Mouse (Mus musculus) ES-E14 (cell line): ENCODE data around the gene Kctd18. TPM values are rescaled to one million over a fixed set of nuclear protein-coding genes. Genes with fewer than 3 reads are reported as not detected.

Experiments used
- DNase-seq: peaks from one replicate; pipeline ENCODE4 v3.0.0-alpha.2; 2013; ENCODE audit warnings: low read depth, low spot score
- H3K27ac ChIP-seq: 2 replicates; pipeline ENCODE4 v1.5.1; 2012; ENCODE audit warnings: low read depth, mild to moderate bottlenecking, low read length, moderate library complexity, mixed read lengths; ENCODE audit not compliant: poor library complexity, insufficient read depth, severe bottlenecking
- H3K36me3 ChIP-seq: 2 replicates; pipeline ENCODE4 v1.6.1; 2012; ENCODE audit warnings: mild to moderate bottlenecking, low read length, moderate library complexity, mixed read lengths; ENCODE audit not compliant: control insufficient read depth, poor library complexity, insufficient read depth, severe bottlenecking
- H3K4me1 ChIP-seq, 2 experiments: fragments of 150-350 bp in 1 of 2; sonication (generic) in 1 of 2; 2 replicates each; pipeline ENCODE4 v1.6.1; 2012; ENCODE audit warnings: low read length in 2 of 2, mild to moderate bottlenecking in 1 of 2, mixed read lengths in 1 of 2; ENCODE audit not compliant: control insufficient read depth in 2 of 2, insufficient read depth in 2 of 2, poor library complexity in 1 of 2
- H3K4me3 ChIP-seq, 2 experiments: fragments of 150-350 bp in 1 of 2; sonication (generic) in 1 of 2; 2 replicates each; pipeline ENCODE4 v1.5.1; 2012; ENCODE audit warnings: low read length in 2 of 2, low read depth in 1 of 2, mild to moderate bottlenecking in 1 of 2, mixed read lengths in 1 of 2; ENCODE audit not compliant: insufficient read depth in 1 of 2, poor library complexity in 1 of 2, severe bottlenecking in 1 of 2
- H3K9ac ChIP-seq: 2 replicates; pipeline ENCODE4 v1.6.1; 2012; ENCODE audit warnings: low read depth, mild to moderate bottlenecking, low read length, mixed read lengths; ENCODE audit not compliant: poor library complexity, insufficient read depth, severe bottlenecking
- H3K9me3 ChIP-seq: fragments of 150-350 bp; sonication (generic); 2 replicates; pipeline ENCODE4 v1.6.1; 2012; ENCODE audit warnings: low read depth, mild to moderate bottlenecking, low read length; ENCODE audit not compliant: control insufficient read depth, insufficient read depth
- CHD2 ChIP-seq: IDR thresholded peaks from 2 replicates; pipeline ENCODE4 v1.6.1; 2014; ENCODE audit warnings: mild to moderate bottlenecking, low read depth, low read length, inconsistent platforms
- HCFC1 ChIP-seq: IDR thresholded peaks from 2 replicates; pipeline ENCODE4 v1.6.1; 2012; ENCODE audit warnings: low read length, inconsistent platforms, borderline replicate concordance; ENCODE audit not compliant: insufficient read depth
- MAFK ChIP-seq: IDR thresholded peaks from 2 replicates; pipeline ENCODE4 v1.6.1; 2014; ENCODE audit warnings: mild to moderate bottlenecking, low read depth, low read length, inconsistent platforms; ENCODE audit not compliant: insufficient read depth
- ZC3H11A ChIP-seq: IDR thresholded peaks from 2 replicates; pipeline ENCODE4 v1.6.1; 2012; ENCODE audit warnings: low read depth, mild to moderate bottlenecking, inconsistent platforms, low read length, borderline replicate concordance
- ZNF384 ChIP-seq: IDR thresholded peaks from 2 replicates; pipeline ENCODE4 v1.6.1; 2012; ENCODE audit warnings: low read depth, low read length, inconsistent platforms
- in situ Hi-C, 2 experiments: fragments of 600-800 bp; cut with MboI; formaldehyde crosslinking; loops; one replicate each; pipeline ENCODE4 v1.15.1; 2025; ENCODE audit warnings: low sequenced_read_pairs in 2 of 2, inconsistent platforms in 1 of 2; ENCODE audit not compliant: unreplicated experiment in 2 of 2
- total RNA-seq: library from RNA; depleted of rRNA; stranded (reverse); fragments of 300-350 nt; gene quantifications from 2 replicates; pipeline ENCODE4 v1.2.3, GENCODE M21; 2012; rRNA removed

Gene Kctd18
- total RNA-seq, 1 experiment, result 13.5 TPM

GRCm38 (mm10) chr1:57917342-57917741, 101.4 kb downstream of the Kctd18 start:
- TF ChIP-seq CHD2 (no peak), ZNF384 (no peak), HCFC1 (no peak), ZC3H11A (no peak), MAFK (no peak)
- Histone ChIP-seq H3K9ac (no peak overlapping the region), H3K9me3 (no peaks in the 10 kb centered on the region), H3K36me3 (no peaks in the 10 kb centered on the region), H3K27ac (no peak overlapping the region), H3K4me1 (no peaks in the 10 kb centered on the region), H3K4me3 (no peak overlapping the region)
- DNase-seq, result no peak
- in situ Hi-C loops, result no loop called here

- Histone ChIP-seq H3K36me3 (no peaks in the 10 kb centered on the region), H3K27ac (no peak overlapping the region), H3K9me3 (no peaks in the 10 kb centered on the region), H3K4me3 (no peak overlapping the region), H3K4me1 (no peaks in the 10 kb centered on the region), H3K9ac (no peak overlapping the region)
- DNase-seq, result no peak
- no peak for TF ChIP-seq ZNF384
- TF ChIP-seq HCFC1, result no peak
- no peak for TF ChIP-seq CHD2
- TF ChIP-seq ZC3H11A, result no peak
- no peak for TF ChIP-seq MAFK
- in situ Hi-C loops, result no loop called here
Observed at GRCm38 (mm10) chr1:57911561-57911960, 107.2 kb downstream of the Kctd18 start.

DNA sequence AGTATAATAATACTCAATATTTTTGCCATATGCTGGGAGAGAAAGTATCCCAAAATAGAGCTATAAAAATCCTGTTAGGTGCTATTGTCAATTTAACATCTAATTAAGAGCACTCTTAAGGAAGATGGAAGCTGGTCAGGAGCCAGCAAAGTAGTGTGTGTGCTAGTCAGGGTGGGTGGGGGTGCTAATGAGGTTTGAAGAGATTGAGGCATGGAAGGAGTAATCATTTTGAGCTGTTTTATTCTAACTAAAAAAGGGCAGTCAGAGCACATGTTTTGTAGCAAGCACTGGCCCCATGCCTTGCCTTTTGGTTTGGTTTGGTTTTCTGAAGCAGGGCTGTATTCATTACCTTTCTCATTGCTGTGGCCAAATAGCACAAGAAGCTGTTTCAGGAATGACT, 112.4 kb downstream of the Kctd18 start:
- H3K9me3 ChIP-seq, result no peaks in the 10 kb centered on the region
- H3K4me3 ChIP-seq, result no peak overlapping the region
- no peak overlapping the region for H3K27ac ChIP-seq
- H3K36me3 ChIP-seq, result no peaks in the 10 kb centered on the region
- H3K9ac ChIP-seq, result no peak overlapping the region
- no peaks in the 10 kb centered on the region for H3K4me1 ChIP-seq
- DNase-seq, result no peak
- TF ChIP-seq HCFC1, result no peak
- no peak for TF ChIP-seq CHD2
- no peak for TF ChIP-seq ZNF384
- no peak for TF ChIP-seq MAFK
- no peak for TF ChIP-seq ZC3H11A
- in situ Hi-C loops, result no loop called here

- Histone ChIP-seq H3K27ac (no peak overlapping the region), H3K9ac (no peak overlapping the region), H3K9me3 (no peaks in the 10 kb centered on the region), H3K36me3 (no peaks in the 10 kb centered on the region), H3K4me3 (no peak overlapping the region), H3K4me1 (no peaks in the 10 kb centered on the region)
- no peak for DNase-seq
- TF ChIP-seq ZNF384, result no peak
- TF ChIP-seq CHD2, result no peak
- no peak for TF ChIP-seq HCFC1
- no peak for TF ChIP-seq MAFK
- no peak for TF ChIP-seq ZC3H11A
- in situ Hi-C loops, result no loop called here
Observed at GRCm38 (mm10) chr1:57905912-57906311, 112.8 kb downstream of the Kctd18 start.

Other genes starting within 250 kb of the Kctd18 start
- 1.3 and 2.3 TPM in 2 replicates for gene Spats2l, start 244.8 kb downstream of the Kctd18 start, total RNA-seq
- 29.6 and 30.5 TPM in 2 replicates for gene Sgo2a, start 23.0 kb downstream of the Kctd18 start, total RNA-seq
- 0.74 and 1.0 TPM in 2 replicates for gene Aox1, start 11.0 kb upstream of the Kctd18 start, total RNA-seq
- gene Aox3, start 94.2 kb upstream of the Kctd18 start, total RNA-seq, result 0.69 and 1.8 TPM in 2 replicates
- 0.21 and 0.49 TPM in 2 replicates for gene Aox4, start 191.4 kb upstream of the Kctd18 start, total RNA-seq